3 mouse cellular contexts compared by ENCODE assay signal in the genomic region with DNA sequence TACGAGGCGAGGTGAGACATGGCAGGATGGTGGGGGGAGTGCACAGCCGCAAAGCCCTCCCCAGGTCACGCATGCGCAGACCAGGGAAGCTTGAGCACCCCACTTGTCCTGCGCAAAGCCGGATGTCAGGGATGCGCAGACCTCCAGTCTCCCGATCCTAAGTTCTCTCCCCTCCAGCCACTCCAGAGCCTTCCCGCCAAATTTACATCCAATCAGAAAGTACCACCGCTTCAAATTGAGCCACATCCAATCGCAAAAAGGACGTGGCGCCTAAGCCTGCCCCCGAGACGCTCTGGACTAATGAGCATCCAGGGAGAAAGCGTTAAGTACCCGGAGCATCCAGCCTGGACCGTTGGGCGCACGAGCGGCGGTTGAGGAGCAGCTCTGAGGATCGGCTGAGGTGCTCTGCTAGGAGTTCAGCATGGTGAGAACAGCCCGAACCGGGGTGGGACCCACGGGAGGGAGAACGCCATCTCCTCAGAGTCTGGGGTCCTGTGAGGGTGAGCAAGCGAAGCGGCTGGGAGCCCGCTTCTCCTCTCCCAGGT.
TF ChIP-seq lines count a peak whose summit lies in the region.

Gene Tuba3b, plus strand, starts transcription at position 92 of the 545 bp plus-strand sequence.

TF ChIP-seq in CH12.LX, 34 proteins besides CTCF, POLR2A, EP300 and RAD21:
- TF ChIP-seq ZC3H11A (IDR thresholded peaks at IDR 0.05; ENCODE audit: low read depth, low read length) (no peak), ELF1 (IDR thresholded peaks at IDR 0.05; ENCODE audit: low read depth, low read length) (no peak), MAFK (IDR thresholded peaks at IDR 0.05; ENCODE audit: insufficient replicate concordance, low read length) (no peak), NRF1 (IDR thresholded peaks at IDR 0.05; ENCODE audit: low read depth, low read length) (no peak), POLR2AphosphoS2 (IDR thresholded peaks at IDR 0.05; ENCODE audit: low read depth, low read length) (no peak), ETS1 (conservative IDR thresholded peaks at IDR 0.05; ENCODE audit: low read depth, low read length) (no peak), E2F4 (IDR thresholded peaks at IDR 0.05; ENCODE audit: insufficient replicate concordance, low read depth, low read length) (no peak), USF1 (IDR thresholded peaks at IDR 0.05; ENCODE audit: low read depth, low read length) (no peak), SIN3A (IDR thresholded peaks at IDR 0.05; ENCODE audit: low read length) (no peak), ZKSCAN1 (IDR thresholded peaks at IDR 0.05; ENCODE audit: borderline replicate concordance, low read depth, low read length) (no peak), JUND (conservative IDR thresholded peaks at IDR 0.05; ENCODE audit: low read depth, low read length) (no peak), MAZ (IDR thresholded peaks at IDR 0.05; ENCODE audit: low read depth, low read length) (no peak)

TF ChIP-seq in MEL, 35 proteins besides CTCF, POLR2A, EP300 and RAD21:
- TF ChIP-seq ETS1 (IDR thresholded peaks at IDR 0.05; ENCODE audit: low read depth, low read length): no peak
- no peak for TF ChIP-seq MAX (IDR thresholded peaks at IDR 0.05; ENCODE audit: low read length)
- no peak for TF ChIP-seq SMC3 (IDR thresholded peaks at IDR 0.05; ENCODE audit: low read depth, low read length)
- no peak for TF ChIP-seq MAFK (IDR thresholded peaks at IDR 0.05; ENCODE audit: borderline replicate concordance, low read depth, low read length)
- no peak for TF ChIP-seq ZMIZ1 (IDR thresholded peaks at IDR 0.05; ENCODE audit: low read depth, low read length)
- TF ChIP-seq UBTF (IDR thresholded peaks at IDR 0.05; ENCODE audit: borderline replicate concordance, insufficient read depth, low read depth, low read length): no peak
- no peak for TF ChIP-seq MXI1 (IDR thresholded peaks at IDR 0.05; ENCODE audit: low read depth, low read length)
- TF ChIP-seq TBP (IDR thresholded peaks at IDR 0.05; ENCODE audit: low read depth, low read length): no peak
- no peak for TF ChIP-seq NELFE (IDR thresholded peaks at IDR 0.05; ENCODE audit: low read depth, low read length)
- TF ChIP-seq TAL1 (IDR thresholded peaks at IDR 0.05; ENCODE audit: low read length): no peak
- no peak for TF ChIP-seq E2F4 (IDR thresholded peaks at IDR 0.05; ENCODE audit: borderline replicate concordance, low read depth, low read length)

TF ChIP-seq in myocyte, 11 proteins besides CTCF, POLR2A, EP300 and RAD21:
- TF ChIP-seq MAX (IDR thresholded peaks at IDR 0.05; ENCODE audit: low read depth): no peak
- TF ChIP-seq CEBPB (IDR thresholded peaks at IDR 0.05; ENCODE audit: insufficient read depth, poor library complexity, severe bottlenecking): no peak
- TF ChIP-seq MYOG (IDR thresholded peaks at IDR 0.05; ENCODE audit: control insufficient read depth in 1 of 3, insufficient read depth in 1 of 3, insufficient read length in 2 of 3, low read depth in 2 of 3): no peak
- TF ChIP-seq SRF (IDR thresholded peaks at IDR 0.05; ENCODE audit: control insufficient read depth, insufficient read length, low read depth): no peak
- TF ChIP-seq USF1 (IDR thresholded peaks at IDR 0.05; ENCODE audit: low read depth): no peak
- TF ChIP-seq MYOD1 (IDR thresholded peaks at IDR 0.05; ENCODE audit: control insufficient read depth in 1 of 3, insufficient read length in 2 of 3, low read depth in 2 of 3): no peak
- TF ChIP-seq REST (IDR thresholded peaks at IDR 0.05; ENCODE audit: insufficient read depth, insufficient read length): no peak
- TF ChIP-seq TCF3 (IDR thresholded peaks at IDR 0.05; ENCODE audit: insufficient read length, low read depth): no peak
- TF ChIP-seq TCF12 (IDR thresholded peaks at IDR 0.05; ENCODE audit: insufficient read depth, poor library complexity, severe bottlenecking): no peak
- no peak for TF ChIP-seq POLR2AphosphoS2 (IDR thresholded peaks at IDR 0.05; ENCODE audit: insufficient read length, low read depth)
- TF ChIP-seq E2F4 (IDR thresholded peaks at IDR 0.05; ENCODE audit: insufficient read depth): no peak
